Mouse (Mus musculus) midbrain, postnatal 0 days (tissue): ENCODE measurements around the gene 1700001C02Rik. TPM values are rescaled to one million over a fixed set of nuclear protein-coding genes. Genes with fewer than 3 reads are reported as not detected.

Experiments
- ATAC-seq: fragments of 200-750 bp; cut with Nextera tagmentation; 2 replicates; pipeline ENCODE4 v1.8.0; 2017; ENCODE audit warnings: moderate number of reproducible peaks, mild to moderate bottlenecking, moderate TSS enrichment, moderate library complexity; ENCODE audit not compliant: low FRiP score
- DNase-seq: peaks from one replicate; pipeline ENCODE4 v3.0.0-alpha.2; 2015; ENCODE audit warnings: low spot score
- H3K27ac ChIP-seq: fragments of 300-500 bp; sonication (generic); 2 replicates; pipeline ENCODE4 v1.5.1; 2014; ENCODE audit warnings: low read depth, mild to moderate bottlenecking, low read length, mixed read lengths
- H3K27me3 ChIP-seq: fragments of 300-500 bp; sonication (generic); 2 replicates; pipeline ENCODE4 v1.6.1; 2014; ENCODE audit warnings: low read length, control low read depth, mixed read lengths; ENCODE audit not compliant: insufficient read depth
- H3K36me3 ChIP-seq: fragments of 300-500 bp; sonication (generic); 2 replicates; pipeline ENCODE4 v1.6.1; 2014; ENCODE audit warnings: low read length, control low read depth, mixed read lengths; ENCODE audit not compliant: insufficient read depth
- H3K4me1 ChIP-seq: fragments of 300-500 bp; sonication (generic); 2 replicates; pipeline ENCODE4 v1.6.1; 2014; ENCODE audit warnings: mild to moderate bottlenecking, control low read depth, antibody characterized with exemption, low read length, mixed read lengths; ENCODE audit not compliant: insufficient read depth
- H3K4me2 ChIP-seq: fragments of 300-500 bp; sonication (generic); 2 replicates; pipeline ENCODE4 v1.6.1; 2014; ENCODE audit warnings: low read depth, mild to moderate bottlenecking, low read length, mixed read lengths; ENCODE audit not compliant: poor library complexity, severe bottlenecking
- H3K4me3 ChIP-seq: fragments of 300-500 bp; sonication (generic); 2 replicates; pipeline ENCODE4 v1.5.1; 2014; ENCODE audit warnings: low read depth, mild to moderate bottlenecking, low read length, moderate library complexity
- H3K9ac ChIP-seq: fragments of 300-500 bp; sonication (generic); replicated peaks from 2 replicates; pipeline ENCODE4 v1.6.1; 2014; ENCODE audit warnings: mild to moderate bottlenecking, low read length, moderate library complexity, mixed read lengths; ENCODE audit not compliant: poor library complexity, severe bottlenecking
- H3K9me3 ChIP-seq: fragments of 300-500 bp; sonication (generic); 2 replicates; pipeline ENCODE4 v1.6.1; 2016; ENCODE audit warnings: low read length, control low read depth
- CTCF ChIP-seq: IDR thresholded peaks from 2 replicates; pipeline ENCODE4 v1.5.1; 2016; ENCODE audit warnings: antibody characterized with exemption, mild to moderate bottlenecking
- WGBS: fragments of 180-500 bp; shearing (Covaris S2); extraction: QIAGEN DNeasy Blood & Tissue Kit; methylation state at CpG from one replicate; pipeline ENCODE4 v1.1.7; 2014; 5-methylcytosine and 5-hydroxymethylcytosine counted together
- polyA plus RNA-seq: library from polyadenylated mRNA; unstranded; fragments of >200 nt; fragmentation: Nextera tagmentation; extraction: Ambion mirVana; gene quantifications from 2 replicates; pipeline ENCODE4 v1.2.1, GENCODE M21; 2015
- total RNA-seq: library from RNA; depleted of rRNA; stranded (reverse); fragments of >200 nt; gene quantifications from 2 replicates; pipeline ENCODE4 v1.2.3, GENCODE M21; 2014

The 1700001C02Rik gene
- total and polyA plus RNA-seq, 2 experiments from 2014 or later, result 1.6 to 2.9 TPM

- peaks cover 13% of the 10 kb centered on the region for H3K4me1 ChIP-seq
- ATAC-seq, result no peak
- peak overlapping the region; percentile 25; the same call in 1 of the 2 replicates for H3K4me3 ChIP-seq
- no peaks in the 10 kb centered on the region for H3K9me3 ChIP-seq
- no peak for DNase-seq
- H3K27ac ChIP-seq, result no peak overlapping the region
- 28% methylated on average over 9 of the region's 9 CpGs for WGBS
- no peaks in the 10 kb centered on the region for H3K36me3 ChIP-seq
- H3K4me2 ChIP-seq, result peak overlapping the region; percentile 53
- no peak overlapping the region for H3K9ac ChIP-seq
- TF ChIP-seq CTCF, result no peak
- 0 out of 2 replicates have a peak, but pooled peaks cover 5% of the 10 kb centered on the region for H3K27me3 ChIP-seq
Observed at GRCm38 (mm10) chr5:30466315-30466714, 468 bp downstream of the 1700001C02Rik start.

GRCm38 (mm10) chr5:30470454-30470853 lies 4.6 kb downstream of the 1700001C02Rik start:
- TF ChIP-seq CTCF, result no peak
- Histone ChIP-seq H3K36me3 (no peaks in the 10 kb centered on the region), H3K9ac (no peak overlapping the region), H3K9me3 (no peaks in the 10 kb centered on the region), H3K4me1 (peaks cover 6% of the 10 kb centered on the region; the same call in 1 of the 2 replicates), H3K4me3 (no peak overlapping the region), H3K27me3 (no peaks in the 10 kb centered on the region), H3K4me2 (no peak overlapping the region), H3K27ac (no peak overlapping the region)
- ATAC-seq (no peak), DNase-seq (no peak)
- WGBS, result 58% methylated on average over 6 of the region's 6 CpGs

- WGBS, result 81% methylated on average over 5 of the region's 5 CpGs
- H3K4me1 ChIP-seq, result no peaks in the 10 kb centered on the region
- ATAC-seq, result no peak
- DNase-seq, result no peak
- TF ChIP-seq CTCF, result no peak
- H3K4me2 ChIP-seq, result no peak overlapping the region
- no peak overlapping the region for H3K9ac ChIP-seq
- no peak overlapping the region for H3K4me3 ChIP-seq
- H3K27me3 ChIP-seq, result no peaks in the 10 kb centered on the region
- H3K9me3 ChIP-seq, result no peaks in the 10 kb centered on the region
- H3K27ac ChIP-seq, result no peak overlapping the region
- no peaks in the 10 kb centered on the region for H3K36me3 ChIP-seq
Observed at GRCm38 (mm10) chr5:30472148-30472547, 6.3 kb downstream of the 1700001C02Rik start.

- Histone ChIP-seq H3K4me3 (no peak overlapping the region), H3K9ac (no peak overlapping the region), H3K9me3 (no peaks in the 10 kb centered on the region), H3K4me1 (no peaks in the 10 kb centered on the region), H3K4me2 (no peak overlapping the region), H3K27ac (no peak overlapping the region), H3K36me3 (no peaks in the 10 kb centered on the region), H3K27me3 (no peaks in the 10 kb centered on the region)
- DNase-seq, result peak; percentile 48
- peak; percentile 84 for TF ChIP-seq CTCF
- no peak for ATAC-seq
- 44% methylated on average over 10 of the region's 10 CpGs for WGBS
Observed at GRCm38 (mm10) chr5:30476534-30476933, 10.7 kb downstream of the 1700001C02Rik start.

GRCm38 (mm10) chr5:30482319-30482718 lies 16.5 kb downstream of the 1700001C02Rik start:
- WGBS, result 18% methylated on average over 5 of the region's 5 CpGs
- ATAC-seq (no peak), DNase-seq (peak; percentile 75)
- H3K4me2 ChIP-seq, result no peak overlapping the region
- H3K27ac ChIP-seq, result no peak overlapping the region
- H3K9me3 ChIP-seq, result no peaks in the 10 kb centered on the region
- H3K27me3 ChIP-seq, result no peaks in the 10 kb centered on the region
- H3K4me1 ChIP-seq, result no peaks in the 10 kb centered on the region
- peak; percentile 83 for TF ChIP-seq CTCF
- H3K9ac ChIP-seq, result no peak overlapping the region
- no peaks in the 10 kb centered on the region for H3K36me3 ChIP-seq
- H3K4me3 ChIP-seq, result no peak overlapping the region

GRCm38 (mm10) chr5:30483533-30483932 lies 17.7 kb downstream of the 1700001C02Rik start:
- no peak overlapping the region for H3K27ac ChIP-seq
- DNase-seq, result no peak
- no peaks in the 10 kb centered on the region for H3K9me3 ChIP-seq
- H3K4me2 ChIP-seq, result no peak overlapping the region
- H3K4me1 ChIP-seq, result no peaks in the 10 kb centered on the region
- WGBS, result 80% methylated on average over 8 of the region's 8 CpGs
- TF ChIP-seq CTCF, result no peak
- no peaks in the 10 kb centered on the region for H3K27me3 ChIP-seq
- no peaks in the 10 kb centered on the region for H3K36me3 ChIP-seq
- no peak overlapping the region for H3K4me3 ChIP-seq
- H3K9ac ChIP-seq, result no peak overlapping the region
- no peak for ATAC-seq
